Mouse (Mus musculus) heart, embryonic 15.5 days (tissue): ENCODE measurements around the gene Rpl24. TPM values are rescaled to one million over a fixed set of nuclear protein-coding genes. Genes with fewer than 3 reads are reported as not detected.
"Not testable (repeated sequence)": the region's sequence is repeated elsewhere in the genome, so short reads cannot be mapped to it uniquely, and the experiment has no call there.

Source experiments
- ATAC-seq: fragments of 200-750 bp; cut with Nextera tagmentation; replicated peaks from 2 replicates; pipeline ENCODE4 v1.8.0; 2017; ENCODE audit warnings: low read depth, moderate TSS enrichment; ENCODE audit not compliant: insufficient number of reproducible peaks, insufficient read depth, low FRiP score
- H3K27ac ChIP-seq: fragments of 300-500 bp; sonication (generic); 2 replicates; pipeline ENCODE4 v1.5.1; 2015; ENCODE audit warnings: mild to moderate bottlenecking, inconsistent platforms
- H3K27me3 ChIP-seq: fragments of 300-500 bp; sonication (generic); 2 replicates; pipeline ENCODE4 v1.6.1; 2015; ENCODE audit warnings: inconsistent platforms
- H3K36me3 ChIP-seq: fragments of 300-500 bp; sonication (generic); 2 replicates; pipeline ENCODE4 v1.6.1; 2015; ENCODE audit warnings: mild to moderate bottlenecking, inconsistent platforms
- H3K4me1 ChIP-seq: fragments of 300-500 bp; sonication (generic); replicated peaks from 2 replicates; pipeline ENCODE4 v1.6.1; 2015; ENCODE audit warnings: inconsistent platforms
- H3K4me2 ChIP-seq: fragments of 300-500 bp; sonication (generic); 2 replicates; pipeline ENCODE4 v1.6.1; 2015; ENCODE audit warnings: inconsistent platforms, mild to moderate bottlenecking, moderate library complexity
- H3K4me3 ChIP-seq: fragments of 300-500 bp; sonication (generic); 2 replicates; pipeline ENCODE4 v1.5.1; 2015; ENCODE audit warnings: mild to moderate bottlenecking, inconsistent platforms
- H3K9ac ChIP-seq: fragments of 300-500 bp; sonication (generic); 2 replicates; pipeline ENCODE4 v1.6.1; 2015; ENCODE audit warnings: mild to moderate bottlenecking, inconsistent platforms
- H3K9me3 ChIP-seq: fragments of 300-500 bp; sonication (generic); replicated peaks from 2 replicates; pipeline ENCODE4 v1.6.1; 2016; ENCODE audit warnings: inconsistent platforms
- WGBS: fragments of 180-500 bp; shearing (Covaris S2); methylation state at CpG from one replicate; pipeline ENCODE4 v1.1.7; 2015; ENCODE audit warnings: mixed read lengths; 5-methylcytosine and 5-hydroxymethylcytosine counted together
- polyA plus RNA-seq: library from polyadenylated mRNA; unstranded; fragments of >200 nt; fragmentation: Nextera tagmentation; extraction: Ambion mirVana; gene quantifications from 2 replicates; pipeline ENCODE4 v1.2.1, GENCODE M21; 2015

Gene Rpl24
- polyA plus RNA-seq, 1 experiment from 2014 or later = 545 TPM

DNA sequence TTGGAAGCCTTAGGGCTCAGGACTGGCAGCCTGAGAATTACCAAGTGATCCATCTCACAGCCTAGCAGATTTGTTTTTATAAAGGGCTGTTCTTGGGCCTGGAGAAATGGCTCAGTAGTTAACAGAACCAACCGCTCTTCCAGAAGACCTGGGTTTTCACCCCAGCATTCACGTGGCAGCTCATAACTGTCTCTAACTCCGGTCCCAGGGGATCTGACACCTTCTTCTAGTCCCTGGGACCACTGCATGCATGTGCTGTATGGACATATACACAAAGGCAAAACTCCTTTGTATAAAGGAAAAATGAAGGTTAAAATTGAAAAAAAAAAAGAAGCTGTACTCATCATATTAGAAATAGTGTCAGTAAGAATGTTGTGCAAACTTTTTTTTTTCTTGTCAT, 15.6 kb upstream of the Rpl24 start:
- no peaks in the 10 kb centered on the region for H3K36me3 ChIP-seq
- ATAC-seq = no peak
- H3K27ac ChIP-seq = no peak overlapping the region
- no peaks in the 10 kb centered on the region for H3K4me1 ChIP-seq
- no peak overlapping the region for H3K4me3 ChIP-seq
- no peaks in the 10 kb centered on the region for H3K9me3 ChIP-seq
- H3K4me2 ChIP-seq = no peak overlapping the region
- no peak overlapping the region for H3K9ac ChIP-seq
- H3K27me3 ChIP-seq = no peaks in the 10 kb centered on the region
- 66% methylated on average over 3 of the region's 3 CpGs for WGBS

- Histone ChIP-seq H3K4me3 (peak overlapping the region; percentile 22; the same call in 1 of the 2 replicates), H3K9ac (no peak overlapping the region)
- WGBS = 41% methylated on average over 19 of the region's 19 CpGs
These were observed 15.0 kb upstream of the Rpl24 start for GRCm38 (mm10) chr16:55950946-55951678.

GRCm38 (mm10) chr16:55951679-55952327, 14.3 kb upstream of the Rpl24 start:
- Histone ChIP-seq H3K27me3 (no peaks in the 10 kb centered on the region), H3K4me1 (no peaks in the 10 kb centered on the region), H3K9me3 (no peaks in the 10 kb centered on the region), H3K4me2 (no peak overlapping the region), H3K36me3 (no peaks in the 10 kb centered on the region), H3K4me3 (no peak overlapping the region), H3K27ac (no peak overlapping the region), H3K9ac (no peak overlapping the region)
- 63% methylated on average over 7 of the region's 7 CpGs for WGBS
- ATAC-seq = 0 out of 2 replicates have a peak, but pooled peaks have one; percentile 35

More at GRCm38 (mm10) chr16:55950946-55951678, 15.0 kb upstream of the Rpl24 start:
- ATAC-seq = no peak
- H3K27me3 ChIP-seq = no peaks in the 10 kb centered on the region
- peak overlapping the region; percentile 42; the same call in 1 of the 2 replicates for H3K4me2 ChIP-seq
- H3K9me3 ChIP-seq = no peaks in the 10 kb centered on the region
- H3K4me1 ChIP-seq = no peaks in the 10 kb centered on the region
- no peak overlapping the region for H3K27ac ChIP-seq
- no peaks in the 10 kb centered on the region for H3K36me3 ChIP-seq

GRCm38 (mm10) chr16:55952771-55953170, 13.3 kb upstream of the Rpl24 start:
- H3K36me3 ChIP-seq = no peaks in the 10 kb centered on the region
- H3K9ac ChIP-seq = no peak overlapping the region
- H3K4me2 ChIP-seq = no peak overlapping the region
- ATAC-seq = no peak
- no peak overlapping the region for H3K27ac ChIP-seq
- H3K4me1 ChIP-seq = no peaks in the 10 kb centered on the region
- H3K9me3 ChIP-seq = no peaks in the 10 kb centered on the region
- H3K4me3 ChIP-seq = no peak overlapping the region
- H3K27me3 ChIP-seq = no peaks in the 10 kb centered on the region

DNA sequence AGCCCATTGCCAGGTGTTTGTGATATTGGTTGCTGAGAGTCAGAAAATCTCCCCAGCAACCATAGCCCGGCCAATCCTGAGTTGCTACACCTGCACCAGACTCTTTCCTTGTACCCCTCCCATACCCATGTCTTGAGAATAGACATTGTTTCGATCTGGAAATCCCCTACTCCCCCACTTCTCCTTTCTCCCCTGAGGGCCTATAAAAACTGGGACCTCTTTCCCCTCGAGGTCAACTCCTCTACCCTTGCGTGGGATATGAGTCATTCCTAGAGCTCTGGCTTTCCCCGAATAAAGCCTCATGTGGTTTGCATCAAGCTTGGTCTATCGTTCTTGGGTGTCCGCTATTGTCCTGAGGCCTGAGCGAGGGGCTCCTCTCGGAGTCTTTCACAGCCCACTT, 11.9 kb upstream of the Rpl24 start:
- not testable (repeated sequence) for H3K4me3 ChIP-seq, ATAC-seq, H3K4me1 ChIP-seq, H3K27me3 ChIP-seq, H3K36me3 ChIP-seq, H3K27ac ChIP-seq, H3K9ac ChIP-seq, H3K4me2 ChIP-seq, H3K9me3 ChIP-seq
- WGBS = 84% methylated on average over 9 of the region's 9 CpGs

- H3K27me3 ChIP-seq, H3K36me3 ChIP-seq, H3K4me3 ChIP-seq, H3K9me3 ChIP-seq, ATAC-seq, H3K27ac ChIP-seq, H3K4me1 ChIP-seq, H3K4me2 ChIP-seq, H3K9ac ChIP-seq: not testable (repeated sequence)
- WGBS = 89% methylated on average over 6 of the region's 11 CpGs
These were observed 3.0 kb upstream of the Rpl24 start for GRCm38 (mm10) chr16:55963068-55963467.

DNA sequence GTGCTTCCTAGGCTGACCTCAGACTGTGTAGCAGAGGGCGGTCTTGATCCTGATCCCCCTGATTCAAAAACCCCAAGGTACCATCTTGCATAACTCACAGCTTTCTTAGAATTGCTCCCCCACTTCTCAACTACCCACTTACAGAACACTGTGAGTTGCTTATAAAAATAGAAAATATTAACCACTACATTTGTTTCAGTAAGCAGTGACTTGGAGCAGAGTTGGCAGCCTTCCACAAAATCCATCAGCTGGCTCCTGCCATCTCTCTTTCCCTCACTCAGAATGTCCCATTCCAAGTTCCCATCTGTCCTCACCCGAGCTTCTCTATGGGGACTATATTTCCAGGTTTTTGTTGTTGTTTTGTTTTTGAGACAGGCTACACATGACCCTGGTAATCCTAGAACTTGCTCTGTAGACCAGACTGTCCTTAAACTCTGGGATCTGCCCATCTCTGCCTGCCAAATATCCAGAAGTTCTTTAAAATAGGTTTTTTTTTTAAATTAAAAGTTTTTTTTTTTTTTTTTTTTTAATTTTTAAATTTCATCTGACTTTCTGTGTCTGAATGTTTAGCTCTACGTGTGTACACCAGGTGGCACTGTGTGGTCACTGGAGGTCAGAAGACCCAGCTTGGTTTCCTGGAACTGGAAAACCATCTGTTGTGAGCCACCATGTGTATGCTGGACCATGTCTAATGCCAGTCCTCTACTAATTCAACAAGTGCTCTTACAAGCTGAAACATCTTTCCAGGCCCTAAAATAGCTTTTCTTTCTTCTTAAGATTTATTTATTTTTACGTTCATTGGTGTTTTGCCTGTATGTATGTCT, 1.7 kb upstream of the Rpl24 start:
- WGBS = 52% methylated on average over 4 of the region's 4 CpGs
- Histone ChIP-seq H3K9ac (no peak overlapping the region), H3K36me3 (peaks cover 10% of the 10 kb centered on the region), H3K4me2 (no peak overlapping the region), H3K9me3 (no peaks in the 10 kb centered on the region), H3K4me1 (peaks cover 12% of the 10 kb centered on the region), H3K27ac (no peak overlapping the region), H3K27me3 (no peaks in the 10 kb centered on the region), H3K4me3 (no peak overlapping the region)
- no peak for ATAC-seq

DNA sequence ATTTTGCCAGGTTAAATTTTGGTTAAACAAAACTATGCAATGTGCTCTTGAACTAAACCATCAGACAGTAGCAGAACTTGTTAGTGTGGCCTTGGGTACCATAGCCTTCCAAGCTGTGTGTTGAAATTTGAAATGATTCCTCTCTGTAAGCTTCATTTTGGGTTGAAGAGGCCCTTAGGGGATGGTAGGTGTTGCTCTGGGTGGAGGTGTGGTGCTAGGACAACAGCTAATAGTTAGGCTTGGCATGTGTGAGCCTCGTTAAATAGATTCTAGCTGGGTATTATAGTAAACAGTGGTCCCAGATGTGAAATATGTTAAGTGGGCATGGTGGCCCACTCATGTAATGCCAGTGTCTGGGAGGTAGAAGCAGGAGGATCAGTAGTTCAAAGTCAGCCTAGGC, 1.1 kb downstream of the Rpl24 start:
- H3K4me1 ChIP-seq = peaks cover 19% of the 10 kb centered on the region
- no peaks in the 10 kb centered on the region for H3K9me3 ChIP-seq
- peak overlapping the region; percentile 73 for H3K4me2 ChIP-seq
- WGBS = 29% methylated on average over 1 of the region's 1 CpGs
- H3K27ac ChIP-seq = peak overlapping the region; percentile 88; the same call in 1 of the 2 replicates
- ATAC-seq = no peak
- H3K4me3 ChIP-seq = peak overlapping the region; percentile 80
- H3K27me3 ChIP-seq = no peaks in the 10 kb centered on the region
- H3K36me3 ChIP-seq = peaks cover 37% of the 10 kb centered on the region
- peak overlapping the region; percentile 89 for H3K9ac ChIP-seq

DNA sequence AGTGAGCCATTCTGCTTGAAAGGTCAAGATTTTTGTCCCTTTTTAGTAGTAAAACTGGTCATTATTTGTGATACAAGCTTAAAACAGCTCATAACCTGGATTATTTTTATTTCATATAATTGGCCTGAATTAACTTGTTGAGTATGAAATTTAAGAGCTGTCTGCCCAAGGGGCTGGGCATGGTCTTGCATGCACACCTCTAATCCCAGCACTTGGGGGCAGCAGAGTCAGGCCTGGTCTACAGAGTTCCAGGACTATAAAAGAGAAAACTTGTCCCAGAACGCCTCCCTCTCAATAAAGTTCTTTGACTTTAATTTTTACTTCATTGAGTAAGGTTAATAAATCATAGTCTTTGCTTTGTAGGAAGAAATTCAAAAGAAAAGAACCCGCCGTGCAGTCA, 3.1 kb downstream of the Rpl24 start:
- Histone ChIP-seq H3K36me3 (peaks cover 37% of the 10 kb centered on the region), H3K4me3 (no peak overlapping the region), H3K9me3 (no peaks in the 10 kb centered on the region), H3K27ac (no peak overlapping the region), H3K9ac (no peak overlapping the region), H3K27me3 (no peaks in the 10 kb centered on the region), H3K4me2 (no peak overlapping the region), H3K4me1 (peaks cover 26% of the 10 kb centered on the region)
- ATAC-seq = no peak
- WGBS = 82% methylated on average over 3 of the region's 3 CpGs

- H3K4me2 ChIP-seq = no peak overlapping the region
- no peak overlapping the region for H3K9ac ChIP-seq
- WGBS = 92% methylated on average over 5 of the region's 5 CpGs
- no peak overlapping the region for H3K27ac ChIP-seq
- H3K9me3 ChIP-seq = no peaks in the 10 kb centered on the region
- no peak overlapping the region for H3K4me3 ChIP-seq
- no peaks in the 10 kb centered on the region for H3K27me3 ChIP-seq
- H3K36me3 ChIP-seq = peaks cover 37% of the 10 kb centered on the region
- no peak for ATAC-seq
- H3K4me1 ChIP-seq = peaks cover 31% of the 10 kb centered on the region
These were observed 4.3 kb downstream of the Rpl24 start for GRCm38 (mm10) chr16:55970416-55970815.
